ENCODE assay signal across 31 mouse cellular contexts in genomic region chr3:158479677-158480076, GRCm38 (mm10).
"Had no signal": no experiment of that assay in that cellular context is flagged by ENCODE, and none has a peak within 500 bp of the region (broad histone marks: within the 10 kb centered on the region; RNA-seq: fewer than 3 reads in every experiment).

No protein-coding gene starts in this region.

- ATAC-seq: liver, embryonic 12.5 days; liver, postnatal 0 days; lung, postnatal 0 days; midbrain, embryonic 13.5 days; midbrain, embryonic 15.5 days; midbrain, embryonic 16.5 days had no signal

- H3K4me1 ChIP-seq: limb, embryonic 12.5 days; limb, embryonic 13.5 days; limb, embryonic 15.5 days; liver, embryonic 12.5 days; liver, embryonic 13.5 days; liver, embryonic 15.5 days; lung, embryonic 15.5 days; megakaryocyte, embryonic 14.5 days; midbrain, embryonic 10.5 days; midbrain, embryonic 12.5 days; midbrain, embryonic 13.5 days; midbrain, embryonic 15.5 days; neural tube, embryonic 12.5 days; neural tube, embryonic 13.5 days had no signal

- DNase-seq: left cerebral cortex, postnatal 4 days; liver; liver, embryonic 13.5 days; liver, postnatal 0 days; lung, adult 18-20 months; lung, adult 2 months; lung, embryonic 14.5 days; lung, postnatal 10 days; lung, postnatal 14 days; lung, postnatal 36 days; midbrain, embryonic 14.5 days had no signal

- H3K9me3 ChIP-seq: limb, embryonic 12.5 days; limb, embryonic 13.5 days; limb, embryonic 15.5 days; liver, embryonic 12.5 days; liver, embryonic 13.5 days; liver, embryonic 15.5 days; lung, embryonic 15.5 days; megakaryocyte, embryonic 14.5 days; midbrain, embryonic 10.5 days; midbrain, embryonic 12.5 days; midbrain, embryonic 13.5 days; midbrain, embryonic 15.5 days; neural tube, embryonic 12.5 days; neural tube, embryonic 13.5 days had no signal

- H3K4me3 ChIP-seq: limb, embryonic 12.5 days; limb, embryonic 13.5 days; limb, embryonic 15.5 days; liver, embryonic 12.5 days; liver, embryonic 13.5 days; liver, embryonic 15.5 days; lung, embryonic 15.5 days; megakaryocyte, embryonic 14.5 days; midbrain, embryonic 10.5 days; midbrain, embryonic 12.5 days; midbrain, embryonic 13.5 days; midbrain, embryonic 15.5 days; myocyte; neural tube, embryonic 12.5 days; neural tube, embryonic 13.5 days had no signal

- H3K9ac ChIP-seq: limb, embryonic 12.5 days; limb, embryonic 13.5 days; limb, embryonic 15.5 days; liver, embryonic 12.5 days; liver, embryonic 13.5 days; liver, embryonic 14.5 days; liver, embryonic 15.5 days; liver, postnatal 0 days; lung, embryonic 14.5 days; lung, embryonic 15.5 days; midbrain, embryonic 12.5 days; midbrain, embryonic 13.5 days; midbrain, embryonic 15.5 days; neural tube, embryonic 12.5 days; neural tube, embryonic 13.5 days had no signal

- H3K27me3 ChIP-seq: limb, embryonic 12.5 days; limb, embryonic 13.5 days; limb, embryonic 15.5 days; liver, embryonic 12.5 days; liver, embryonic 13.5 days; liver, embryonic 15.5 days; lung, embryonic 15.5 days; megakaryocyte, embryonic 14.5 days; midbrain, embryonic 12.5 days; midbrain, embryonic 13.5 days; midbrain, embryonic 15.5 days; neural tube, embryonic 12.5 days; neural tube, embryonic 13.5 days had no signal

- H3K36me3 ChIP-seq: limb, embryonic 12.5 days; limb, embryonic 13.5 days; limb, embryonic 15.5 days; liver, embryonic 12.5 days; liver, embryonic 13.5 days; liver, embryonic 15.5 days; lung, embryonic 15.5 days; midbrain, embryonic 10.5 days; midbrain, embryonic 12.5 days; midbrain, embryonic 13.5 days; midbrain, embryonic 15.5 days; neural tube, embryonic 12.5 days; neural tube, embryonic 13.5 days had no signal

- H3K27ac ChIP-seq: limb, embryonic 12.5 days; limb, embryonic 13.5 days; limb, embryonic 15.5 days; liver, embryonic 12.5 days; liver, embryonic 13.5 days; liver, embryonic 14.5 days; liver, embryonic 15.5 days; lung, embryonic 15.5 days; macrophage; midbrain, embryonic 10.5 days; midbrain, embryonic 12.5 days; midbrain, embryonic 13.5 days; midbrain, embryonic 15.5 days; neural tube, embryonic 12.5 days; neural tube, embryonic 13.5 days had no signal

- H3K4me2 ChIP-seq: limb, embryonic 12.5 days; limb, embryonic 13.5 days; limb, embryonic 15.5 days; liver, embryonic 11.5 days; liver, embryonic 12.5 days; liver, embryonic 13.5 days; liver, embryonic 15.5 days; lung, embryonic 14.5 days; lung, embryonic 15.5 days; midbrain, embryonic 11.5 days; midbrain, embryonic 12.5 days; midbrain, embryonic 13.5 days; midbrain, embryonic 15.5 days; neural tube, embryonic 12.5 days; neural tube, embryonic 13.5 days had no signal
